Mouse (Mus musculus) kidney, adult 9 months (tissue): ENCODE measurements around the gene Nsmce4a.
A peak's percentile ranks its signal among the peaks of the same experiment; 100 is the strongest.
"Not testable (repeated sequence)": the region's sequence is repeated elsewhere in the genome, so short reads cannot be mapped to it uniquely, and the experiment has no call there.

Experiments used
- DNase-seq: peaks from one replicate; pipeline ENCODE4 v3.0.0; 2022

Nsmce4a gene

GRCm38 (mm10) chr7:130572821-130573220, at the start of gene Nsmce4a:
Nsmce4a (minus strand) TSS chr7:130573118.
- no peak for DNase-seq

DNA sequence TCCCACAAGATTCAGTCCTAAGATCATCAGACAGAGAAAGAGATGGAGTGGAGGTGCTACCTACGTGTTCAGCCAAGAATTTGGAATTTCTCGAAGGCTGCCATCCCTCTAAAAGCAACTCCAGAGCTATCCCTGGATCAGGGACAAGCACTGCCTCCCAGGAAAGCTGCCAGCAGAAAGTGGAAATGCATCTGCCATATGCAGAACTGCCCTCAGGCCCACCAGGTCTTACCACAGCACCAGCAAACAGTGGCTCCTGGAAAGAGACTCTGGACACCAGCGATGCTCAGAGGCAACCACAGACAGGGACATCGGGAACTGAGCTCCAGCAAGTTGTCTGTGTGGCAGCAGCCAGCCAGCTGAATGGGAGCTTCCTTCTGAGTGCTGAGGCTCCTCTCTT, 49.4 kb upstream of the Nsmce4a start:
- no peak for DNase-seq

DNA sequence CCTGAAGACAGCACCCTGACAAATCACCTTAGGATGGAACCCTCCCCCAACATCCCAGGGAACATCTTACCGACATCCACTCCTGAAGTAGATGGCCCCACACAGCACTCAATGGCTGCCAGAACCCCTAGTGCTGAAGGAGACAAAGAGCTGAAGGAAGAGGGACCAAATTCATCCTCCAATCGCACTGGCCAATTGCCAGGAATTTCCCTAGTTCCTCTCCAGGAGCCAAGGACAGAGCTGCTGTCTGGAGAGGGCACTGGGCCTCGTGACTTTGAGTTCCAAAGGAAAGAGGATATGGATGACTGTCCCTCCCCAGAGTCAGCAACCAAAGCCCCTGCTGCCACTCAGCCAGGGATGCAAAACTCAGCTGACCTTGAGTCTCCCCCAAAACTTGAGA, 49.0 kb upstream of the Nsmce4a start:
- DNase-seq, result peak; percentile 48

- DNase-seq, result peak; percentile 53
Observed at GRCm38 (mm10) chr7:130621068-130621467, 48.1 kb upstream of the Nsmce4a start.

DNA sequence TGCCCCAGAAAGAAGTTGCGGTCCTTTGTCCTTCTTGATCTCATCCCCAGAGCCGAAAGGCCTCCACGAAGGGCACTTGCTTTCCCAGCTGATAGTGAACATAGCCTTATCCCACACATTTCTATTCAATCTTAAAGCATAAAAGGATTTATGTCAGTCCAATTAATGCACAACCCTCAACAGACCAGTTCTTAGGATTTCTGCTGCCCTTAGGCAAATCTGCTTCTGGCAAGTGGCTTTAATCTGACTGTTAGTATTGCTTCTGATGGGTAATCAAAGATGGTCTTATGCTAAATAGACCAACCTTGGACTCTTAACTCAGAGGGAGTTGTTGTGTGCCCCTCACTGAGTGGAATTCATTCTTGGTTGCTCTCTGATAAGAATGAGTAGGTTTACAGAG, 44.7 kb upstream of the Nsmce4a start:
- no peak for DNase-seq

GRCm38 (mm10) chr7:130613973-130614372, 41.1 kb upstream of the Nsmce4a start:
- no peak for DNase-seq

DNA sequence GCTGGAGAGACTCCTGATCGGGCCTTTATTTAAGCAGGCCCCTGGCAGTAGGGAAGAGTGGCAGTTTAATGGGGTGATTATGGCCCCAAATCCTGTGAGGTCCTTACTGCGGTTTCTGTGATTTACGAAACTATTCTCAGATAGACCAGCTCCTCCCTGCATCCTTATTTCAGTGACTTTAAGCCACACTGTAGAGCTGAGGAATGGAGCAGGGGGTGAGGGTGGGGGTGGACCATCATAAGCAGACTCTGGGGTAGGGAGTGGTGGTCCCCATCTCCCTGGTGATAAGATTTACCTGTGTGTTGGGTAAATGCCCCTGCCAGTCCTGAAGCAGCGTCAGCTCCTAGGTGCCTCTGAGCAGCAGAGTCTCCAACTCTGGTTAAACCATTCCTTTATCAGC, 34.0 kb upstream of the Nsmce4a start:
- DNase-seq, result no peak

DNA sequence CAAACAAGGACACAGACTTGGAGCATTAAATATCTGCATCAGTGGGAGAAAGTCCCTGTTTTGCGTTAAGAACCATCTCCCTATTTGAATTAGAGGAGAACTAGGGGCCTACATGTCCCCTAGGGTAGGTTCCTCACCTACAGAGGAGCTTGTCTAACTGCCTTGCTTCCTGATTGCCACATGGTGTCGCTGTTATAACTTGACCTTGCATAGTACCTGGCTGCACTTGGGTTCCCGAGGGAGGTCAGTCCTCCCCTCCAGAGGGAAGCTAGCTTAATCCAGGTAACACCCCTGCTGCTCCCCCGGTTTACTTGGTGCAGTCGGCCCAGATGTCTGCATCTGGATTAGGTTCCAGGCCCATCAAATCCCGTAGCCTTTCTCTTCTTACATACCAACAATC, 32.2 kb upstream of the Nsmce4a start:
- peak; percentile 60 for DNase-seq

- no peak for DNase-seq
Observed at GRCm38 (mm10) chr7:130604390-130604789, 31.5 kb upstream of the Nsmce4a start.

GRCm38 (mm10) chr7:130603556-130603955, 30.6 kb upstream of the Nsmce4a start:
- DNase-seq, result no peak

GRCm38 (mm10) chr7:130602804-130603203, 29.9 kb upstream of the Nsmce4a start:
- DNase-seq, result peak; percentile 46

- no peak for DNase-seq
Observed at GRCm38 (mm10) chr7:130600546-130600945, 27.6 kb upstream of the Nsmce4a start.

- no peak for DNase-seq
Observed at GRCm38 (mm10) chr7:130600074-130600473, 27.2 kb upstream of the Nsmce4a start.

DNA sequence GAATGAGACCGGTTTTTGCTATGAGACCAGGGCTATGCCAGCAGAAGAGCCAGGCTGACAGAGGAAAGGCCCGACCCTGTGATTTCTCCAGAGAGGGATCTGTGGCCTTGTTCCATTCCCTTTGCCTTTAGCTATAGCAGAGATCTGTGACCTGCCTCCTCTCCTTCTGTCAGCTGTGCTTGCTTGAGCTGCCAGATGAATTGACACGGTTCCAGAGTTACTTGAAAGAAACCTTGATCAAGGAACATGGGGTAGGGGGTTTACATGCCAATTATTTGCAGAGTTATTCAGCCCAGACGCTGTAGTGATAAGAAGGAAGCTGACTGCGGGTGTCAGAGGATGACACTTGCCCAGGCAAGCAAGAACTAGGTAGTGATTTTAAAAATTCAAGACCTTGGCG, 24.6 kb upstream of the Nsmce4a start:
- no peak for DNase-seq

GRCm38 (mm10) chr7:130596079-130596855, 23.3 kb upstream of the Nsmce4a start:
- peak; percentile 83 for DNase-seq

DNA sequence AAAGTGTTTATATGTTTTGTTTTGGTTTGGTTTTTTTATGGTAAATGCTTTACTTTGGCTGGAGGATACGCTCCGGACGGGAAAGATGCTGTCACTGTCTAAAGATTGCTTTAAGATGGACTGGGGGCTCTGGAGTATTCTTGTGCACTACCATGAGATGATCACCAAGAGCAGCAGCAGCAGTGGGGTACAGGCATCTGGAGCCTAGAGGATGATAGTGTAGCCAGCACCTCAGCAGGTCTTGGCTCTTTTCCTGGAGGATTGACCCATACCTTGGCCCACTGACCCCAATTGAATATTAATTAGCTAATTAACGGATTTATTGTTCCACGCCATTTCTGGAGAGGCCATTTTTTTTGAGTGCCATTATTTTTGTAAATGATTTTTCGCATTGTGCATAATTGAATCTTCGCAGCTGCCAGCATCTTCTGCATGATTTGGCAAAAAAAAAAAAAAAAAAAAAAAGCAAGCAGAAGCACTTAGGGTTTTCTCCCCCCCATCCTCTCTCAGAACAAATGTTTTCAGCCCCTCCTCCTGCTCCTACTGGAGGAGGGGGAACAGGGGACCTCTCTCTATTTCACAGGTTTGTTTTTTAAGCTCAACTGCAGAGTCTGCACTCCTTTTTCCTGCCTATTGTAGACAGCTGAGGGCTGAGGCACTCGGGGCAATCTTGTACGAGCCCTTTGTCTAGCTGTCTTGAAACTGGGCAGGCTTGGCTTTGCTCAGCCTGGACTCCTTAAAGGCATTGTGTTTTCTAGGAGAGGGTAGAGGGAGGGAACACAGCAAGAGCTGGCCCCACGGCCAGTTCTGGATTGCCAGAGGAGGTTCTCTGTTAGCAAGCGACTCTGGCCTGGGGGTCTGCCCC, 20.7 kb upstream of the Nsmce4a start:
- peak; percentile 60 for DNase-seq

- DNase-seq, result not testable (repeated sequence)
Observed at GRCm38 (mm10) chr7:130592975-130593374, 20.1 kb upstream of the Nsmce4a start.

DNA sequence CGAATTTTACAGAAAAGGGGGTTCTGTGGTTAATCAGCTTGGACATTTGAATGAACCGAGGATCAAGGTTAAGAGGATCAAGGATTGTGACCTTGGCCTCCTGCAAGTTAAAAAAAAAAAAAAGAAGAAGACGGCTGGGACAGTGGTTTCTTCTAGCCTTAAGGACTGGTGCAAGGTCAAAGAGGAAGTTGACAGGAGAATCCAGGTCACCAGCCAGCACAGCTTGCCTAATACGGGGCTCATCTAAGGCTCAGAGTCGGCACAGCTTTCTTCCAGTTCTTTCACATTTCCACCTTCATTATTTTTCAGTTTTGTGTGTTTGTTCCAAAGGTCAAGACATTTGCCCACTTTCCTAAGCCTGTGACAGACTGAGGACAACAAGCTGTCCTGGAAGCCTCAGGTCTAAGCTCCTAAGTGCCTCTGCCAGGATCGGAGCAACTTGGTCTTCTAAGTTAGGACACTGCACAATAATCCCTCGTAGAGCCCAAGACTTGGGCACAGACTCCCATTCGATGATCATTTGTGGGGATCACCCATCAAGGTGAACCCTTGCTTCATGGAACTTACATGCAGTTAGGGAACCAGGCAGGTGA, 18.0 kb upstream of the Nsmce4a start:
- no peak for DNase-seq

- DNase-seq, result no peak
Observed at GRCm38 (mm10) chr7:130590081-130590828, 17.3 kb upstream of the Nsmce4a start.

- DNase-seq, result no peak
Observed at GRCm38 (mm10) chr7:130586521-130587072, 13.7 kb upstream of the Nsmce4a start.

DNA sequence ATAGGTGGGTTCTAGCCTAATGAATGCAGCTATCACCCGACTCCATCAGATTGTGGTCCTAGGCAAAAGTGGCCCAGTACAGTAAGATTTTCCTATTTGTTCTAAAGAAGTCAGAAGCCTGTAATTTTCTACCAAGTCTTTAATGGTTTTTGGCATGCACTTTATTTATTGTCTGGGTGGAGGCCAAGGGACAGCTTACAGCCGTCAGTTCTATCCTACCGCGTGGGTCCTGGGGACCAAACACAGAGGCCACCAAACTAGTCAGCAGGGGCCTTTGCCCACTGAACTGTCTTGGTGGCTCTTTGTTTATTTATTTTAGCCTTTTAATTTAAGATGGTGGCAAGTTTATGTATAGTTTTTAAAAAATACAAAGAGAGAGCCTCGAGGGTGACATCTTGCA, 5.7 kb upstream of the Nsmce4a start:
- no peak for DNase-seq

DNA sequence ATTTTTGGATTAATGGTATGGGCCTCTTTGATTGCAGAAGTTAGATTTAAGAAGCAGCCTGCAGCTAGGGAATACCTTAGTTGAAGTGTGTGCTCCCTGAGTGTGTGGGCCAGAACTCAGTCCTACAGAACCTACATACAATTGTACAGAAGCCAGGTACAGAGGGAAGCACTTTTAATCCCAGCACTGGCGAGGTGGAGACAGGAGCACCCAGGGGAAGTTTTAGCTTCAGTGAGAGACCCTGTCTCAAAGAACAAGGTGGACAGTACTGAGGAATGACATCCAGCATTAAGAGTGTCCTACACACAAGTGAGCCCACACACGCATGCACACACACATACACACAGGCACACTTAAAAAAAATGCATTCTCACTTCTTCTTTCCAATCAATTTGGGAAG, 5.1 kb upstream of the Nsmce4a start:
- no peak for DNase-seq
